Mouse (Mus musculus) MEL (cell line): ENCODE measurements at regions not wholly inside any gene's neighbourhood (a gene's known extent, or its start where the extent isn't known, plus 50 kb on each side); places are given as distances from the start of the nearest gene placed in this dataset.

ENCODE experiments used
- BHLHE40 ChIP-seq: IDR thresholded peaks from 2 replicates; pipeline ENCODE4 v1.6.1; 2012; ENCODE audit warnings: low read depth, mild to moderate bottlenecking, inconsistent platforms, low read length, improper control_type of control experiment, borderline replicate concordance
- CHD2 ChIP-seq: IDR thresholded peaks from 2 replicates; pipeline ENCODE4 v1.6.1; 2011; ENCODE audit warnings: low read length, improper control_type of control experiment
- CTCF ChIP-seq, 3 experiments: IDR thresholded peaks in 2 of 3; conservative IDR thresholded peaks in 1 of 3; 2 replicates each; pipeline ENCODE4 v1.5.1; 2011 to 2012; ENCODE audit warnings: low read length in 3 of 3, low read depth in 2 of 3, mild to moderate bottlenecking in 2 of 3, improper control_type of control experiment in 1 of 3, inconsistent platforms in 1 of 3, mixed read lengths in 1 of 3, moderate library complexity in 1 of 3; ENCODE audit not compliant: control insufficient read depth in 1 of 3, insufficient read depth in 1 of 3, poor library complexity in 1 of 3, severe bottlenecking in 1 of 3
- EP300 ChIP-seq, 2 experiments: IDR thresholded peaks; 2 replicates each; pipeline ENCODE4 v1.6.1; 2011; ENCODE audit warnings: improper control_type of control experiment in 2 of 2, low read length in 2 of 2, low read depth in 1 of 2, mild to moderate bottlenecking in 1 of 2
- ETS1 ChIP-seq: IDR thresholded peaks from 2 replicates; pipeline ENCODE4 v1.6.1; 2012; ENCODE audit warnings: low read depth, mild to moderate bottlenecking, inconsistent platforms, low read length, improper control_type of control experiment, moderate library complexity
- JUND ChIP-seq: IDR thresholded peaks from 2 replicates; pipeline ENCODE4 v1.6.1; 2011; ENCODE audit warnings: low read depth, mild to moderate bottlenecking, improper control_type of control experiment, low read length
- POLR2A ChIP-seq, 2 experiments: IDR thresholded peaks; 2 replicates each; pipeline ENCODE4 v1.6.1; 2011 to 2012; ENCODE audit warnings: low read length in 2 of 2, mild to moderate bottlenecking in 2 of 2, control low read depth in 1 of 2, improper control_type of control experiment in 1 of 2, low read depth in 1 of 2, moderate library complexity in 1 of 2; ENCODE audit not compliant: control insufficient read depth in 1 of 2, insufficient read depth in 1 of 2, poor library complexity in 1 of 2
- RAD21 ChIP-seq: IDR thresholded peaks from 2 replicates; pipeline ENCODE4 v1.6.1; 2011; ENCODE audit warnings: mild to moderate bottlenecking, low read depth, low read length, improper control_type of control experiment
- SMC3 ChIP-seq: IDR thresholded peaks from 2 replicates; pipeline ENCODE4 v1.6.1; 2011; ENCODE audit warnings: low read depth, low read length, improper control_type of control experiment
- TAL1 ChIP-seq: IDR thresholded peaks from 2 replicates; pipeline ENCODE4 v1.6.1; 2012; ENCODE audit warnings: mild to moderate bottlenecking, inconsistent platforms, low read length, moderate library complexity, mixed read lengths
- USF1 ChIP-seq: IDR thresholded peaks from 2 replicates; pipeline ENCODE4 v1.6.1; 2014; ENCODE audit warnings: low read depth, mild to moderate bottlenecking, inconsistent platforms, low read length, improper control_type of control experiment, moderate library complexity
- ZMIZ1 ChIP-seq: IDR thresholded peaks from 2 replicates; pipeline ENCODE4 v1.6.1; 2012; ENCODE audit warnings: low read depth, mild to moderate bottlenecking, inconsistent platforms, low read length, improper control_type of control experiment, moderate library complexity

- no peak for TF ChIP-seq ETS1
- TF ChIP-seq ZMIZ1 = no peak
- TF ChIP-seq CTCF (IDR thresholded peaks at IDR 0.05 in 2 of 3, conservative IDR thresholded peaks at IDR 0.05 in 1 of 3; ENCODE audit: control insufficient read depth in 1 of 3, insufficient read depth in 1 of 3, low read depth in 2 of 3, low read length in 3 of 3, poor library complexity in 1 of 3, severe bottlenecking in 1 of 3) = no peak
- TF ChIP-seq BHLHE40 = no peak
- TF ChIP-seq EP300 (IDR thresholded peaks at IDR 0.05; ENCODE audit: low read depth in 1 of 2, low read length in 2 of 2) = no peak
- TF ChIP-seq USF1 = no peak
- no peak for TF ChIP-seq TAL1
- TF ChIP-seq POLR2A (IDR thresholded peaks at IDR 0.05; ENCODE audit: control insufficient read depth in 1 of 2, insufficient read depth in 1 of 2, low read depth in 1 of 2, low read length in 2 of 2, poor library complexity in 1 of 2) = no peak
- no peak for TF ChIP-seq JUND
- TF ChIP-seq RAD21 = no peak
- no peak for TF ChIP-seq CHD2
- TF ChIP-seq SMC3 = no peak
Observed at GRCm38 (mm10) chr16:50009046-50009445, 208.7 kb downstream of the Cd47 start.
